Mouse (Mus musculus) liver, embryonic 13.5 days (tissue): ENCODE results near the gene Fthl17f. TPM values are rescaled to one million over a fixed set of nuclear protein-coding genes. Genes with fewer than 3 reads are reported as not detected.

Source experiments
- polyA plus RNA-seq: library from polyadenylated mRNA; unstranded; fragments of >200 nt; fragmentation: Nextera tagmentation; extraction: Ambion mirVana; gene quantifications from 2 replicates; pipeline ENCODE4 v1.2.1, GENCODE M21; 2015

Gene Fthl17f
- polyA plus RNA-seq, 1 experiment from 2014 or later, result not detected

Other genes with a start within 250 kb of the Fthl17f start
- not detected in 2 replicates for gene Gm6592, start 219.0 kb upstream of the Fthl17f start, polyA plus RNA-seq
- not detected in 2 replicates for gene Gm5751, start 188.8 kb upstream of the Fthl17f start, polyA plus RNA-seq
- 0.22 and 0.33 TPM in 2 replicates for gene B630019K06Rik, start 170.6 kb upstream of the Fthl17f start, polyA plus RNA-seq
- not detected in 2 replicates for gene Fthl17b, start 100.0 kb upstream of the Fthl17f start, polyA plus RNA-seq
- gene Fthl17c, start 86.5 kb upstream of the Fthl17f start, polyA plus RNA-seq, result not detected in 2 replicates
- not detected in 2 replicates for gene Fthl17d, start 76.3 kb upstream of the Fthl17f start, polyA plus RNA-seq
- not detected in 2 replicates for gene Fthl17e, start 29.5 kb upstream of the Fthl17f start, polyA plus RNA-seq
- not detected in 2 replicates for gene 4930402K13Rik, start 41.5 kb downstream of the Fthl17f start, polyA plus RNA-seq
- 0.27 and 0.31 TPM in 2 replicates for gene Lancl3, start 136.9 kb downstream of the Fthl17f start, polyA plus RNA-seq
- gene Gm14862, start 193.9 kb downstream of the Fthl17f start, polyA plus RNA-seq, result 3.6 and 3.7 TPM in 2 replicates
- gene Xk, start 209.7 kb downstream of the Fthl17f start, polyA plus RNA-seq, result 18.2 and 26.5 TPM in 2 replicates
- gene H2al1m, start 220.7 kb downstream of the Fthl17f start, polyA plus RNA-seq, result 1.5 and 1.8 TPM in 2 replicates